Mouse (Mus musculus) forebrain, embryonic 12.5 days (tissue): ENCODE measurements around the gene Olfr633. TPM values are rescaled to one million over a fixed set of nuclear protein-coding genes. Genes with fewer than 3 reads are reported as not detected.
"Not testable (repeated sequence)": the region's sequence is repeated elsewhere in the genome, so short reads cannot be mapped to it uniquely, and the experiment has no call there.

Source experiments
- ATAC-seq: fragments of 200-750 bp; cut with Nextera tagmentation; 2 replicates; pipeline ENCODE4 v1.8.0; 2017; ENCODE audit warnings: moderate TSS enrichment; ENCODE audit not compliant: low FRiP score
- H3K27ac ChIP-seq: fragments of 300-500 bp; sonication (generic); 2 replicates; pipeline ENCODE4 v1.5.1; 2016; ENCODE audit warnings: mild to moderate bottlenecking
- H3K27me3 ChIP-seq: fragments of 300-500 bp; sonication (generic); 2 replicates; pipeline ENCODE4 v1.6.1; 2016; ENCODE audit warnings: mild to moderate bottlenecking
- H3K36me3 ChIP-seq: fragments of 300-500 bp; sonication (generic); replicated peaks from 2 replicates; pipeline ENCODE4 v1.6.1; 2016; ENCODE audit warnings: mild to moderate bottlenecking
- H3K4me1 ChIP-seq: fragments of 300-500 bp; sonication (generic); 2 replicates; pipeline ENCODE4 v1.6.1; 2016
- H3K4me2 ChIP-seq: fragments of 300-500 bp; sonication (generic); 2 replicates; pipeline ENCODE4 v1.6.1; 2016; ENCODE audit warnings: mild to moderate bottlenecking, moderate library complexity
- H3K4me3 ChIP-seq: fragments of 300-500 bp; sonication (generic); replicated peaks from 2 replicates; pipeline ENCODE4 v1.5.1; 2016; ENCODE audit warnings: mild to moderate bottlenecking
- H3K9ac ChIP-seq: fragments of 300-500 bp; sonication (generic); 2 replicates; pipeline ENCODE4 v1.6.1; 2016; ENCODE audit warnings: mild to moderate bottlenecking
- H3K9me3 ChIP-seq: fragments of 300-500 bp; sonication (generic); 2 replicates; pipeline ENCODE4 v1.6.1; 2016
- WGBS: fragments of 180-500 bp; shearing (Covaris S2); methylation state at CpG from one replicate; pipeline ENCODE4 v1.1.7; 2016; 5-methylcytosine and 5-hydroxymethylcytosine counted together
- polyA plus RNA-seq: library from polyadenylated mRNA; unstranded; fragments of >200 nt; fragmentation: Nextera tagmentation; extraction: Ambion mirVana; gene quantifications from 2 replicates; pipeline ENCODE4 v1.2.1, GENCODE M21; 2016

The Olfr633 gene
- polyA plus RNA-seq = not detected in 2 replicates

DNA sequence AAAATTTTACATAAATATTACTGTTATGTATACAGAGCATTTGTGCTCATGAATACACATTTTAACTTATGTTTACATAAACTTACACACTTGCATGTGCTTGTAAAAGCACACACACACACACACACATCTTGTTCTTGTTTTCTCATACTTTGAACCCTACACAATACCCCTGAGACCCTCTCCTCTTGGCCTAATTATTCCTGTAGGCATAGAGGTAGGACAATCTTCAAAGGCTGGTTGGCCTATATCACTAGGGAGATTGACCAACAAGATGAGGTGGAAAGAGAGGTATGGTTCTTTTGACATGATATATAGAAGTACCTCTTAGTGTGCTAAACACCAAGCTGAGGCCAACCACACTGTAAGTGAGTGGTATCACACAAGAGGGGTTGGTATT, at the start of gene Olfr633:
Gene Olfr633 (plus strand): TSS at position 301 of the 400 bp plus-strand sequence.
- H3K4me3 ChIP-seq = no peak within 1 kb of the TSS
- H3K4me2 ChIP-seq = no peak within 1 kb of the TSS
- no peak within 1 kb of the TSS for H3K9ac ChIP-seq
- no peaks in the 10 kb centered on the region for H3K4me1 ChIP-seq
- ATAC-seq = no peak
- no peaks in the 10 kb centered on the region for H3K27me3 ChIP-seq
- no peak within 1 kb of the TSS for H3K27ac ChIP-seq
- no peaks in the 10 kb centered on the region for H3K9me3 ChIP-seq
- H3K36me3 ChIP-seq = no peaks in the 10 kb centered on the region

DNA sequence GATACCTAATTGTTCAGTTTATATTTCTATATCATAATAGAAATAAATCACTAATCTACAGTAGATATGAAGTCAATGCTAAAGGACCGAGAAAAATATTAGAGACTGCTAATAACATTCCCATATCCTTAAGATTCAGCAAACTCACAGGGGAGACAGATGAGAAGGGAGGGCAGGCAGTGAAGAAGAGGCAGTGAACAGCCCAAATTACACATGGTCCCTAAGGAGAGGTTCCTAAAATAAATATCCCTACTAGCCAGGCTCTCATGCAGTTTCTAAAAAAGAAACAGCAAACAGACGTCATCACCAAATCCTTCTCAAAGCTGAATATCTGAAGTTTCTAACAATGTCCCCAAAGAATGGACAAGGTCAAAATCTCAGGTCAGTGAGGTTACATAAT, 41.0 kb upstream of the Olfr633 start, which contains the start of gene Olfr65:
Gene Olfr65 (plus strand): TSS at position 301 of the 400 bp plus-strand sequence.
- Histone ChIP-seq H3K4me3 (no peak within 1 kb of the TSS), H3K9ac (no peak within 1 kb of the TSS), H3K27me3 (no peaks in the 10 kb centered on the region), H3K36me3 (no peaks in the 10 kb centered on the region), H3K4me2 (no peak within 1 kb of the TSS), H3K27ac (no peak within 1 kb of the TSS), H3K9me3 (no peaks in the 10 kb centered on the region), H3K4me1 (no peaks in the 10 kb centered on the region)
- WGBS = 90% methylated on average over 2 of the region's 2 CpGs
- ATAC-seq = no peak

DNA sequence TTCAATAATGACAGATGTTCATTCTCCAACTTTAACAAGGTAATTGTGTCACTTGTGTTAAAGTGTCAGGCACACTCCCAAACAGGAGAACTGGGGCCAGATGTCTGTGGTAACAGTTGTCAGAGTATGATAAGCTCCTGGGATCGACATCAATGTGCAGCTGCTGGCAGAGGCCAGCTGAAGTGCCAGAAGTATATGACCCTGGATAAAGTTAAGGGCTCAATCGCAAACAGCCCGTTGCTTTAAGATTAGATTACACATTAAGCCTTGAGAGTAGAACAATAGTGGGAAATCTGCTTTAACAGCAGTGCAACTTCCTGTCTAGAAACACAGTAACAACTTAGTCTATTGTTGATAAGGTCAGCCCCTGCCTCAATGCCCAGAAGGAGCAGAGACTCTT, 34.2 kb upstream of the Olfr633 start:
- WGBS = 70% methylated on average over 3 of the region's 3 CpGs
- Histone ChIP-seq H3K9me3 (no peaks in the 10 kb centered on the region), H3K27ac (no peak overlapping the region), H3K4me1 (no peaks in the 10 kb centered on the region), H3K27me3 (no peaks in the 10 kb centered on the region), H3K9ac (no peak overlapping the region), H3K36me3 (no peaks in the 10 kb centered on the region), H3K4me2 (no peak overlapping the region), H3K4me3 (no peak overlapping the region)
- no peak for ATAC-seq

DNA sequence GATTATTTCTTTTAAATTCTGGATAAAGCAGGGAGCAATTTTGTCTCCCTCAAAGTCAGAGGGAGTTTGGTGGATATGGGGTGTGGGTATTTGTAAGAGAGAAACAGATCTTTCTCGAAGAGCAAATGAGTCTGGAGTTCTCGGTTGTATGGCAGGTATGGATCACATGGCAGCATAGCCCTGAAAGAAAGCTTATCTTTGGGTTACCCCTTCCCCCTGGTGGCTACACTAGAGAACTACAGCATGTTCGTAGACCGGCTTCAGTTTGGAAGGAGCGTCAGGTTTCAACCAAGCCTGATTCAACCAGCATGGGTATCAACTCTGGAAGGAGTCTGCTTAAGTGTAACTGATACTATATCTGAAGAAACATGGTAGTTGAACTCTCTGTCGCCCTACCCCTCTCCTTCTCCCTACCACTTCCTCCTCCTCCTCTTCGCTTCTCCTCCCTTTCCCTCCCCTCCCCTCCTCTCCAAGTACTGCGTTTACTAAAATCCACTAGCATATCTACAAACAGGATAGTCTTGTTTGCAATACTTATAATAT, 31.2 kb upstream of the Olfr633 start:
- Histone ChIP-seq H3K36me3 (no peaks in the 10 kb centered on the region), H3K4me1 (no peaks in the 10 kb centered on the region), H3K9ac (no peak overlapping the region), H3K27me3 (no peaks in the 10 kb centered on the region), H3K4me3 (no peak overlapping the region), H3K4me2 (no peak overlapping the region), H3K27ac (no peak overlapping the region), H3K9me3 (no peaks in the 10 kb centered on the region)
- no peak for ATAC-seq
- WGBS = 45% methylated on average over 8 of the region's 8 CpGs

DNA sequence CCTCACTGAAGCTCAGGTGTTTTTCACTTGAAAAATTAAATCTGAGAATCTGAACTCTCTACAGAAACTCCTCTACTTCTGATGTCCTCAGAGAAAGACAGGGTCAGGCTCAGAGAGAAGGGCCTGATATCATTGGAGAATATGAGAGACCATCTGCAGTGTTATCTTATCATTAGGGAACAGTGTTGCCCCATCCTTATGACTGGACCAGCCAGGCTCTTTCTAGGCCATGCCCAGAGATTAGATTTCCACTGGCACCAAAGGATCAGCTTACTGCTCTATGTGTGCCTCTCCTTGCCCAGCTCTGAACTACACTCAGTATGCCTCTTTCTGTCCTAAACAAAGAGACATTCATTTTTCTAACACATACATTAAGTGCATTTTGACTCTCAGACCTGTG, 28.9 kb upstream of the Olfr633 start:
- Histone ChIP-seq H3K27me3 (no peaks in the 10 kb centered on the region), H3K4me2 (no peak overlapping the region), H3K4me1 (no peaks in the 10 kb centered on the region), H3K4me3 (no peak overlapping the region), H3K9me3 (no peaks in the 10 kb centered on the region), H3K9ac (no peak overlapping the region), H3K27ac (no peak overlapping the region), H3K36me3 (no peaks in the 10 kb centered on the region)
- no peak for ATAC-seq

GRCm38 (mm10) chr7:103928525-103928924, 15.7 kb upstream of the Olfr633 start, which contains the start of gene Olfr631:
Gene Olfr631 (plus strand): TSS chr7:103928825.
- Histone ChIP-seq H3K27ac (no peak within 1 kb of the TSS), H3K9ac (no peak within 1 kb of the TSS), H3K9me3 (no peaks in the 10 kb centered on the region), H3K4me2 (no peak within 1 kb of the TSS), H3K4me1 (no peaks in the 10 kb centered on the region), H3K27me3 (no peaks in the 10 kb centered on the region), H3K36me3 (no peaks in the 10 kb centered on the region), H3K4me3 (no peak within 1 kb of the TSS)
- ATAC-seq = no peak

DNA sequence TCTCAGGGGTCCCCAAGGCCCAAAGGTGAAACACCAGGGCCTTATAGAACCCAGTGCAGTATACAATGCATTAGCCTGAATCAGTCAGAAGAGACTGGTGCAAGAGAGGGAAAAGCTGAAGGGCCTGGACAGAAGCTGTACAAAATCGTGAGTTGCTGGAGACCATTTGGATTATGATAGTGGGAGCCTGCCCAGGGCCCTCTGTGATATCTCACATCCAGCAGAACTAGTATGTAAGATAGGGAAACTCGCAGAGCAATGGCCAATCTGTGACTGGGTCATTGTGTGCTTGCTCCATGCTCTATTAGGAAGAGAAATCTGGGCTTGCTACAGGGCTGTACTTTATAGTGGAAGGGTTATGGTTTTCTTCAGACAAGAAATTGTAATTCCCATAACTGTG, 10.0 kb upstream of the Olfr633 start, which contains the start of gene Olfr632:
Gene Olfr632 (plus strand): TSS at position 84 of the 400 bp plus-strand sequence.
- no peaks in the 10 kb centered on the region for H3K27me3 ChIP-seq
- WGBS = 83% methylated on average over 2 of the region's 2 CpGs
- no peak within 1 kb of the TSS for H3K4me3 ChIP-seq
- no peak within 1 kb of the TSS for H3K9ac ChIP-seq
- no peaks in the 10 kb centered on the region for H3K9me3 ChIP-seq
- H3K4me1 ChIP-seq = no peaks in the 10 kb centered on the region
- no peaks in the 10 kb centered on the region for H3K36me3 ChIP-seq
- no peak within 1 kb of the TSS for H3K27ac ChIP-seq
- ATAC-seq = no peak
- H3K4me2 ChIP-seq = no peak within 1 kb of the TSS

DNA sequence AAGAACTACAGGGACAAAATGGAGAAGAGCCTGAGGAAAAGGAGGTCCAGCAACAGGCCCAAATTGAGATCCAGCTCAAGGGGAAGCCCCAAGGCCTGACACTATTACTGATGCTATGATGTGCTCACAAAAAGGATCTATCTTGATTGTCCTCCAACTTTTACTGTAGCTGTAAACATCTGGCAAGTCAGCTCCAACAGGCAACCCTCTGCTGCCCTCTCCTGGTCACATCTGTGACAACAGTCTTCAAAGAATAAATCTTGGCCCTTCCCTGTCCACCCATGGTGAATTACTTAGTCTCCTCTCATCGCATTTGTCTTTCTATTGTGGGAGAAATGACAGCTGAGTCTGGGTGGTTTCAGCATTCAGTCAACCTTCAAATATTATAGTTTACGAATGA, 1.5 kb upstream of the Olfr633 start:
- Histone ChIP-seq H3K36me3 (no peaks in the 10 kb centered on the region), H3K27ac (no peak overlapping the region), H3K4me2 (no peak overlapping the region), H3K27me3 (no peaks in the 10 kb centered on the region), H3K4me3 (no peak overlapping the region), H3K9ac (no peak overlapping the region), H3K9me3 (no peaks in the 10 kb centered on the region), H3K4me1 (no peaks in the 10 kb centered on the region)
- ATAC-seq = no peak
- WGBS = 21% methylated on average over 2 of the region's 2 CpGs

GRCm38 (mm10) chr7:103966873-103967272, 22.6 kb downstream of the Olfr633 start:
- not testable (repeated sequence) for H3K4me2 ChIP-seq, H3K4me3 ChIP-seq, H3K36me3 ChIP-seq, ATAC-seq, H3K27me3 ChIP-seq, H3K9me3 ChIP-seq, H3K27ac ChIP-seq, H3K4me1 ChIP-seq, H3K9ac ChIP-seq
- WGBS = 96% methylated on average over 22 of the region's 22 CpGs

DNA sequence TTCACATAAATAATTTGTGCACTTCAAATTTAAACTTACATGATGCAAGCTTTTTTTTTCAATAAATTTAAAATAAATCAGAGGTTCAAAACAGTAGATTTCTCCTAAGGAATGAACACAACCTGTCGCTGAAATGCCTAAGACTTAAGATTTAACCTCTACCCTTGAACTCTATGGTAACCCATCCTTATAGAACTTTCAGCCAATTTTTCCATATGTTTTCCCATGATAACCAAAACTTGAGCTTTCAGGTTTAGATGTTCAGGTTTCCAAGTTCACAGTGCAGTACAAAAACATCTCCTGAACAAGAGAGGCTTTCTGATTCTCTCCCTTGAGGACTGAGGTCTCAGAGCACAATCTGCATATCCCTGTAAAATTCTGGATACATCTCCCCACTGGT, 26.6 kb downstream of the Olfr633 start, which contains the start of gene Olfr635:
Gene Olfr635 (plus strand): TSS at position 301 of the 400 bp plus-strand sequence.
- Histone ChIP-seq H3K9me3 (no peaks in the 10 kb centered on the region), H3K4me2 (no peak within 1 kb of the TSS), H3K27me3 (no peaks in the 10 kb centered on the region), H3K4me3 (no peak within 1 kb of the TSS), H3K36me3 (no peaks in the 10 kb centered on the region), H3K27ac (no peak within 1 kb of the TSS), H3K4me1 (no peaks in the 10 kb centered on the region), H3K9ac (no peak within 1 kb of the TSS)
- ATAC-seq = no peak
- WGBS = 86% methylated on average over 1 of the region's 1 CpGs

GRCm38 (mm10) chr7:103971782-103972181, 27.5 kb downstream of the Olfr633 start:
- Histone ChIP-seq H3K36me3 (no peaks in the 10 kb centered on the region), H3K27me3 (no peaks in the 10 kb centered on the region), H3K27ac (no peak overlapping the region), H3K4me1 (no peaks in the 10 kb centered on the region), H3K9me3 (no peaks in the 10 kb centered on the region), H3K4me3 (no peak overlapping the region), H3K4me2 (no peak overlapping the region), H3K9ac (no peak overlapping the region)
- WGBS = 56% methylated on average over 1 of the region's 1 CpGs
- ATAC-seq = no peak

- no peaks in the 10 kb centered on the region for H3K36me3 ChIP-seq
- H3K4me2 ChIP-seq = no peak within 1 kb of the TSS
- H3K27me3 ChIP-seq = no peaks in the 10 kb centered on the region
- no peak within 1 kb of the TSS for H3K27ac ChIP-seq
- H3K4me3 ChIP-seq = no peak within 1 kb of the TSS
- H3K9ac ChIP-seq = no peak within 1 kb of the TSS
- ATAC-seq = no peak
- no peaks in the 10 kb centered on the region for H3K4me1 ChIP-seq
- H3K9me3 ChIP-seq = no peaks in the 10 kb centered on the region
These were observed 54.2 kb downstream of the Olfr633 start, which contains the start of gene Olfr638 for GRCm38 (mm10) chr7:103998446-103998845. Gene Olfr638 (plus strand): TSS chr7:103998746.
